Mouse (Mus musculus): Measurements from ENCODE around the gene Pigb. TPM values are rescaled to one million over a fixed set of nuclear protein-coding genes. Genes with fewer than 3 reads are reported as not detected.

Pigb gene
- polyA plus RNA-seq, 1 experiment from 2014 or later: 15.8 TPM

DNA sequence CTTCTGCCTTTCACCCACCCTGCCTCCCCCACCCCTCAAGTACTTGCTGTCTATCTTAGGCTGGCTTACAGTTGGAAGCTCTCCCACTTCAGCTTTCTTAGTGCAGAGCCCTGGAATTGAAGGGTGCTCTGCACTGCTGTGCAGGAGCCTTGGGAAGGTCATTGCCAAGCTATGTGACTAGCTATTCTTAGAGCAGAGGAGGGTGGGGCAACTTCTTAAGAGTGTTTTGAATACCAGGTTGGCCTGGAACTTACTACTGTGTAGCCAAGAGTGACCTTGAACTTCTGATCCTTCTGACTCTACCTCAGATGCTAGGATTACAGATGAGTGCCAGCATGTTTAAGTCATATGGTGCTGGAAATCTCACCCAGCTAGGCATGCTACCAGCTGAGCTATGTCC is 44.0 kb downstream of the Pigb start:
- Histone ChIP-seq H3K4me1 (replicated peaks; ENCODE audit: control insufficient read depth, insufficient read depth, low read length) (no peaks in the 10 kb centered on the region), H3K27me3 (ENCODE audit: control insufficient read depth, insufficient read depth, low read length) (no peaks in the 10 kb centered on the region), H3K4me3 (ENCODE audit: low read depth, low read length) (no peak overlapping the region), H3K4me2 (ENCODE audit: low read depth, low read length, severe bottlenecking) (no peak overlapping the region), H3K9me3 (ENCODE audit: control insufficient read depth, low read length) (no peaks in the 10 kb centered on the region), H3K27ac (ENCODE audit: low read depth, low read length) (no peak overlapping the region), H3K36me3 (ENCODE audit: control insufficient read depth, insufficient read depth, low read length) (no peaks in the 10 kb centered on the region), H3K9ac (ENCODE audit: low read length) (no peak overlapping the region)
- no peak for ATAC-seq (replicated peaks; ENCODE audit: low FRiP score)
- DNase-seq (ENCODE audit: low spot score): no peak

GRCm38 (mm10) chr9:72992576-72992975 is 47.6 kb downstream of the Pigb start:
- ATAC-seq (replicated peaks; ENCODE audit: low FRiP score) (no peak), DNase-seq (ENCODE audit: low spot score) (no peak)
- Histone ChIP-seq H3K9ac (ENCODE audit: low read length) (no peak overlapping the region), H3K27ac (ENCODE audit: low read depth, low read length) (no peak overlapping the region), H3K9me3 (ENCODE audit: control insufficient read depth, low read length) (no peaks in the 10 kb centered on the region), H3K27me3 (ENCODE audit: control insufficient read depth, insufficient read depth, low read length) (no peaks in the 10 kb centered on the region), H3K4me1 (replicated peaks; ENCODE audit: control insufficient read depth, insufficient read depth, low read length) (no peaks in the 10 kb centered on the region), H3K4me3 (ENCODE audit: low read depth, low read length) (no peak overlapping the region), H3K36me3 (ENCODE audit: control insufficient read depth, insufficient read depth, low read length) (no peaks in the 10 kb centered on the region), H3K4me2 (ENCODE audit: low read depth, low read length, severe bottlenecking) (no peak overlapping the region)
- 91% methylated on average over 5 of the region's 5 CpGs for WGBS

GRCm38 (mm10) chr9:72991420-72991819 is 48.8 kb downstream of the Pigb start:
- Histone ChIP-seq H3K9me3 (ENCODE audit: control insufficient read depth, low read length) (no peaks in the 10 kb centered on the region), H3K36me3 (ENCODE audit: control insufficient read depth, insufficient read depth, low read length) (no peaks in the 10 kb centered on the region), H3K4me2 (ENCODE audit: low read depth, low read length, severe bottlenecking) (no peak overlapping the region), H3K27ac (ENCODE audit: low read depth, low read length) (no peak overlapping the region), H3K4me3 (ENCODE audit: low read depth, low read length) (no peak overlapping the region), H3K27me3 (ENCODE audit: control insufficient read depth, insufficient read depth, low read length) (no peaks in the 10 kb centered on the region), H3K4me1 (replicated peaks; ENCODE audit: control insufficient read depth, insufficient read depth, low read length) (no peaks in the 10 kb centered on the region; the same call in 1 of the 2 replicates), H3K9ac (ENCODE audit: low read length) (no peak overlapping the region)
- ATAC-seq (replicated peaks; ENCODE audit: low FRiP score) (no peak), DNase-seq (ENCODE audit: low spot score) (no peak)
- WGBS: 95% methylated on average over 2 of the region's 2 CpGs

GRCm38 (mm10) chr9:72988706-72989105 is 51.5 kb downstream of the Pigb start:
- ATAC-seq (replicated peaks; ENCODE audit: low FRiP score) (no peak), DNase-seq (ENCODE audit: low spot score) (no peak)
- Histone ChIP-seq H3K27ac (ENCODE audit: low read depth, low read length) (no peak overlapping the region), H3K9me3 (ENCODE audit: control insufficient read depth, low read length) (no peaks in the 10 kb centered on the region), H3K4me3 (ENCODE audit: low read depth, low read length) (no peak overlapping the region), H3K27me3 (ENCODE audit: control insufficient read depth, insufficient read depth, low read length) (no peaks in the 10 kb centered on the region), H3K4me1 (replicated peaks; ENCODE audit: control insufficient read depth, insufficient read depth, low read length) (peaks cover 3% of the 10 kb centered on the region; the same call in 1 of the 2 replicates), H3K4me2 (ENCODE audit: low read depth, low read length, severe bottlenecking) (no peak overlapping the region), H3K9ac (ENCODE audit: low read length) (no peak overlapping the region), H3K36me3 (ENCODE audit: control insufficient read depth, insufficient read depth, low read length) (no peaks in the 10 kb centered on the region)
- WGBS: 81% methylated on average over 5 of the region's 5 CpGs

DNA sequence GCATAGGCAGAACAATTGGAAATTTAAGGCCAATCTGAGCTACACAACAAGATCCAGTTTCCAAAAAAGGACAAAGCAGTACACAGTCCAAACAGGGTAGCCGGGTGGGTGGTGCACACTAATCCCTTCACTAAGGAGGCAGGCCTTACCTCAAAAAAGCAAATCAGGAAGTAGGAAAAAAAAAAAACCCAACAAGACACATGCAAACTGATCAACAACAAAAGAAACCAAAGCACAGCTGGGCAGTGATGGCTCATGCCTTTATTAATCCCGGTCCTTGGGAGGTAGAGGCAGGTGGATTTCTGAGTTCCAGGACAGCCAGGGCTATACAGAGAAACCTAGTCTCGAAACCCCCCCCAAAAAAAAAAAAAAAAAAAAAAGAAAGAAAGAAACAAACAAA is 52.5 kb downstream of the Pigb start:
- Histone ChIP-seq H3K36me3 (ENCODE audit: control insufficient read depth, insufficient read depth, low read length) (no peaks in the 10 kb centered on the region), H3K9ac (ENCODE audit: low read length) (no peak overlapping the region), H3K27me3 (ENCODE audit: control insufficient read depth, insufficient read depth, low read length) (no peaks in the 10 kb centered on the region), H3K4me2 (ENCODE audit: low read depth, low read length, severe bottlenecking) (no peak overlapping the region), H3K4me3 (ENCODE audit: low read depth, low read length) (no peak overlapping the region), H3K4me1 (replicated peaks; ENCODE audit: control insufficient read depth, insufficient read depth, low read length) (peaks cover 3% of the 10 kb centered on the region; the same call in 1 of the 2 replicates), H3K27ac (ENCODE audit: low read depth, low read length) (no peak overlapping the region), H3K9me3 (ENCODE audit: control insufficient read depth, low read length) (no peaks in the 10 kb centered on the region)
- DNase-seq (ENCODE audit: low spot score) (no peak), ATAC-seq (replicated peaks; ENCODE audit: low FRiP score) (no peak)
- WGBS: 63% methylated on average over 3 of the region's 3 CpGs

DNA sequence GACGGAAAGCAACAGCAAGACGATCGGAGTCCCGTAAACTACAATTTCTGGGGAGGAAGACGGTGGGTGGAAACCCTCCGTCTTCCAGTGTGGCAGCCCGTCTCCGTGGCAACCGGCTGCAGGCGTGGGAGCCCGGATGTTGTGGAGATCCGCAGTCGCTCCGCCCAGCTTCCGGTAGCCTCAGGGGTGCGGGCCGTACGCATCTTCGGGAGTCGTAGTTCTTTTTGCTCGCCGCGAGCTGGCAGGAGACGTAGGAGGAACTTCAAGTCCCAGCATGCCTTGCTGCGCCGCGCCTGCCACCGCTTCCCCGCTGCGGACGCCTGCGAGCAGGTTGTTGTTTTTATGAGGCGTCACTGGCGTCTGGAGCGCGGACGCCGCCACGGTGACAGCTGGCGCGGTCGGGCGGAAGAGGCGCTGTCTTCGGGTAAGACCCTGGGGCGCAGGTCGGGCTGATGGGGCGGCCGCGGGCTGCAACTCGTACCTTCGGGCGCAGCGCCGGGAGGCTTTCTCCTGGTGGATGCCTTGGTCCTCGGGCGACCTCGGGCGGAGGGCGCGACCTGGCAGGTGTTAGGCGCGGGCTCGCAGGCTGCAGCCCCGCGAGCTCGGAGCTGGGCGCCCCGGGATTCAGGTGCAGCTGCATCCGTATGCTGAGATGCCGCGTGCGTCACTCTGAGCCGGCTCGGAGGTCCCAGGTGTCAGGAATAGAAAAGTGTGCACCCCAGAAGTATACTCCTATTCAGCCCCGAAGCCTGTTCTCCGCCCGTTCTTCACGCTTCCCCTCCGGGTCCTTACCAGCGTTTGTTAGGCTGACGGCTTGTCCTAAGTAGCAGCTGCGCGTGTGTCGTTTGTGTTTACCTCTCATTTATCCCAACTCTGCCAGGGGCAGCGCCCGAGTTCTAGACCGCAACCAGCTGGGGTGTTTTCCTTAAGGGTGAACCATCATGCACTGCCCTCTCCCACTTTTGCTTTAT is 54.6 kb downstream of the Pigb start, which contains the start of the genes Ccpg1os and Ccpg1:
Gene Ccpg1os, minus strand, starts transcription at position 133 of the 971 bp plus-strand sequence.
Gene Ccpg1, plus strand, starts transcription at position 180 of the 971 bp plus-strand sequence.
- Histone ChIP-seq H3K4me3 (ENCODE audit: low read depth, low read length) (peak within 1 kb of the TSS; percentile 86), H3K27me3 (ENCODE audit: control insufficient read depth, insufficient read depth, low read length) (no peaks in the 10 kb centered on the region), H3K9me3 (ENCODE audit: control insufficient read depth, low read length) (no peaks in the 10 kb centered on the region), H3K4me2 (ENCODE audit: low read depth, low read length, severe bottlenecking) (peak within 1 kb of the TSS; percentile 96), H3K27ac (ENCODE audit: low read depth, low read length) (peak within 1 kb of the TSS; percentile 41; the same call in 1 of the 2 replicates), H3K9ac (ENCODE audit: low read length) (peak within 1 kb of the TSS; percentile 68), H3K36me3 (ENCODE audit: control insufficient read depth, insufficient read depth, low read length) (no peaks in the 10 kb centered on the region), H3K4me1 (replicated peaks; ENCODE audit: control insufficient read depth, insufficient read depth, low read length) (peaks cover 3% of the 10 kb centered on the region; the same call in 1 of the 2 replicates)
- WGBS: under 1% methylated on average over 86 of the region's 88 CpGs
- peak; percentile 100 for ATAC-seq (replicated peaks; ENCODE audit: low FRiP score)
- DNase-seq (ENCODE audit: low spot score): peak; percentile 98

DNA sequence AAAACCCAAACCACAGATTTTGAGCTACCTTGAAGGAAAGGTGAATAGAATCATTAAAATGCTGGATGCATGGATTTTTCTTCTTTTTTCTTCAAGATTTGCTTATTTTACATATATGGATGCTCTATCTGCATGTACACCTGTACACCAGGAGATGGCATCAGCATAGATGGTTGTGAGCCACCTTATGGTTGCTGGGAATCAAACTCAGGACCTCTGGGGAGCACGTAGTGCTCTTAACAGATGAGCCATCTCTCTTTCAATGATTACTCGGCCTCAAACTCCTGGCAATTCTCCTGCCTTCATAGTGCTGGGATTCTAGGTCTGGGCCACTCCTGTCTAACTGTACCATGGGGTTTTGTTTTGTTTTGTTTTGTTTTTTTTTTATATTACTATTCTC is 57.1 kb downstream of the Pigb start:
- H3K9me3 ChIP-seq (ENCODE audit: control insufficient read depth, low read length): no peaks in the 10 kb centered on the region
- H3K4me1 ChIP-seq (replicated peaks; ENCODE audit: control insufficient read depth, insufficient read depth, low read length): peaks cover 3% of the 10 kb centered on the region; the same call in 1 of the 2 replicates
- WGBS: 72% methylated on average over 2 of the region's 2 CpGs
- H3K27me3 ChIP-seq (ENCODE audit: control insufficient read depth, insufficient read depth, low read length): no peaks in the 10 kb centered on the region
- H3K4me3 ChIP-seq (ENCODE audit: low read depth, low read length): no peak overlapping the region
- H3K4me2 ChIP-seq (ENCODE audit: low read depth, low read length, severe bottlenecking): no peak overlapping the region
- H3K36me3 ChIP-seq (ENCODE audit: control insufficient read depth, insufficient read depth, low read length): no peaks in the 10 kb centered on the region
- ATAC-seq (replicated peaks; ENCODE audit: low FRiP score) (no peak), DNase-seq (ENCODE audit: low spot score) (peak; percentile 5)
- no peak overlapping the region for H3K27ac ChIP-seq (ENCODE audit: low read depth, low read length)
- no peak overlapping the region for H3K9ac ChIP-seq (ENCODE audit: low read length)

DNA sequence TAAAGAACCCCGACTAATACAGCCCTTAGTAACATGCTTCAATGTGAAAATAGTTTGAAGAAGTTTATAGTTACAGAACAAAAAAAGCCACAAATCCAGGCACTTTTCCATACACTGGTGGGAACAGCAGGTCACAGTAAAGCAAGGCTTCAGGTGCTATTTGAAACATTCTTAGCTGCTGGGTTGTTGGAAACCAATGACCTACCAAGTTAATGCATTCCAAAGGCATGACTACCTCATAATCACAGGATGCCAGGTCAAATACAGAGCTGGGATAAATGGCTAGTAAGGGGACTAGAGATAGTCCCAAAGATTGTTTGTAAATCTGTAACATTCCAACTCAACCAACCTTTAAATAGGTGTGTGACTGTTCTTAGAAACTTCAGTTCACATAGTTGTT is 64.9 kb downstream of the Pigb start:
- 86% methylated on average over 1 of the region's 1 CpGs for WGBS
- ATAC-seq (replicated peaks; ENCODE audit: low FRiP score): no peak
- H3K4me3 ChIP-seq (ENCODE audit: low read depth, low read length): no peak overlapping the region

More for the DNA sequence above, 64.9 kb downstream of the Pigb start:
- Histone ChIP-seq H3K4me1 (replicated peaks; ENCODE audit: control insufficient read depth, insufficient read depth, low read length) (no peaks in the 10 kb centered on the region), H3K4me2 (ENCODE audit: low read depth, low read length, severe bottlenecking) (no peak overlapping the region), H3K9ac (ENCODE audit: low read length) (no peak overlapping the region), H3K36me3 (ENCODE audit: control insufficient read depth, insufficient read depth, low read length) (no peaks in the 10 kb centered on the region), H3K9me3 (ENCODE audit: control insufficient read depth, low read length) (no peaks in the 10 kb centered on the region; the same call in 1 of the 2 replicates), H3K27me3 (ENCODE audit: control insufficient read depth, insufficient read depth, low read length) (no peaks in the 10 kb centered on the region), H3K27ac (ENCODE audit: low read depth, low read length) (no peak overlapping the region)
- no peak for DNase-seq (ENCODE audit: low spot score)

Measured in forebrain, embryonic 11.5 days (tissue).